Mouse (Mus musculus) bone marrow macrophage, adult 2 months (primary cell): Measurements from ENCODE around the gene Fadd. TPM values are rescaled to one million over a fixed set of nuclear protein-coding genes. Genes with fewer than 3 reads are reported as not detected.

Experiments
- H3K27ac ChIP-seq: 2 replicates; pipeline ENCODE4 v1.5.1; 2012; ENCODE audit warnings: low read depth, low read length; ENCODE audit not compliant: insufficient read depth
- H3K4me1 ChIP-seq: 2 replicates; pipeline ENCODE4 v1.6.1; 2012; ENCODE audit warnings: low read length; ENCODE audit not compliant: control insufficient read depth, insufficient read depth
- H3K4me3 ChIP-seq: 2 replicates; pipeline ENCODE4 v1.5.1; 2012; ENCODE audit warnings: mild to moderate bottlenecking, low read length, moderate library complexity; ENCODE audit not compliant: insufficient read depth
- CTCF ChIP-seq: IDR thresholded peaks from 2 replicates; pipeline ENCODE4 v1.5.1; 2012; ENCODE audit warnings: low read depth, mild to moderate bottlenecking, low read length, moderate library complexity
- POLR2A ChIP-seq: IDR thresholded peaks from 2 replicates; pipeline ENCODE4 v1.6.1; 2012; ENCODE audit warnings: mild to moderate bottlenecking, low read depth, low read length, borderline replicate concordance
- polyA plus RNA-seq: library from polyadenylated mRNA; stranded (reverse); fragments of >200 nt; gene quantifications from 2 replicates; pipeline ENCODE4 v1.2.4, GENCODE M21; 2012; ENCODE audit not compliant: missing spikeins, insufficient read depth, insufficient read length

Gene Fadd
- polyA plus RNA-seq, 1 experiment, result 6.7 TPM

DNA sequence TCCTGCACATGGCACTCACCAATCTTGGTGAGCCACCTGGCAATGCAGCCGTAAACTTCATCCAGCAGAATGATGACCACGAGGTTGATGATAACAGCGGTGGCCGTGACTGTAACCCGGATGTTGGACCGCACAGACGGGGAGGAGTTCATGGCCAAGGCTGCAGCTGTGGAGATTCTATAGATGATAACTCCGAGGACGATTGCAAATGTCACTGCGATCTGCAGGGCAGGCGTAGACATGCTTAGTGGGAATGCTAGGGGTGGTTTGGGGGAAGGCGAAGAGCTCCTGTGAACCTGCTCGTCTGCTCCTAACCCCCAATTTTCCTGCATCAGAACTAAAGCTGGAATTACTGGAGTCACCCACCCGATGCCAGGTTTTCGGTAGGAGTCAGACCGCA lies 29.3 kb upstream of the Fadd start:
- Histone ChIP-seq H3K4me1 (no peaks in the 10 kb centered on the region), H3K4me3 (no peak overlapping the region), H3K27ac (no peak overlapping the region)
- TF ChIP-seq CTCF (no peak), POLR2A (no peak)

DNA sequence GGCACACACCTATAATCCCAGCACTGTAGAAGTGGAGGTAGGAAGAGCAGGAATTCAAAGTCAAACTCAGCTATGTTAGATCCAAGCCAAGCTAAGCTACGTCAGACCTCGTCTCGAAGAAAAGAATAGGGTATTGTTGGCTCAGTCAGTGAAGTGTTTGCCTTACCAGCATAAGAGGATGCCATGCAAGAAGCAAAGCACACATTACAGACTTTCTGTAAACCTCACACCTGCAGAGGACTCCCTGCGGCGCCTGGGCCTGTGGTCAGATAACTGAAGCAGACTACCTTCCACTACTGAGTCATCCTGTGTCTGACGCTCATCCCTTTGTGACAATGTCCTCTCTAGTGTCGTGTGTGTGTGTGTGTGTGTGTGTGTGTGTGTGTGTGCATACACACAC lies 27.3 kb upstream of the Fadd start:
- H3K4me3 ChIP-seq, result no peak overlapping the region
- H3K4me1 ChIP-seq, result no peaks in the 10 kb centered on the region
- TF ChIP-seq POLR2A, result no peak
- H3K27ac ChIP-seq, result no peak overlapping the region

DNA sequence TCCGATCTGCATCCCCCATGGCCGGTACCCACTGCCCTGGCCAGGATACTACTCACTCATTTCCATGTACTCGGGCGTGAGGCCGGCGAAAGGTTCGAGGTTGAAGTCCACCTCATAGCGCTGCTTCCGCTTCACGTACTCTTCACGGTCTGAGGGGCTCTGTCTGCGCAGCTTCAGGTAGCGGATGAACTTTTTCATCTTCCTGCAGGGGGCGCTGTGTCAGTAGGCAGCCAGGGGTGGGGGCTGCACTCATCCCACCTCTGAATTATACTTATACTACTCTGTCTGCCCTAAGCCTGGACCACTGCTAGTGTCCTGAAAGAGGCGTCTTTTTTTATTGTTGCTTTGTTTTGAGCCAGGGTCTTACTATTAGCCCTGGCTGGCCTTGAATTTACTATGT lies 25.6 kb upstream of the Fadd start:
- Histone ChIP-seq H3K27ac (no peak overlapping the region), H3K4me3 (no peak overlapping the region), H3K4me1 (no peaks in the 10 kb centered on the region)
- TF ChIP-seq CTCF, result peak; percentile 46; the same call in 1 of the 2 replicates
- no peak for TF ChIP-seq POLR2A

- H3K4me1 ChIP-seq, result no peaks in the 10 kb centered on the region
- no peak overlapping the region for H3K4me3 ChIP-seq
- no peak overlapping the region for H3K27ac ChIP-seq
- TF ChIP-seq CTCF (no peak), POLR2A (no peak)
These were observed 22.5 kb upstream of the Fadd start for GRCm38 (mm10) chr7:144604735-144605134.

GRCm38 (mm10) chr7:144604291-144604690 lies 22.0 kb upstream of the Fadd start:
- TF ChIP-seq POLR2A (no peak), CTCF (no peak)
- Histone ChIP-seq H3K27ac (no peak overlapping the region), H3K4me3 (no peak overlapping the region), H3K4me1 (no peaks in the 10 kb centered on the region)

DNA sequence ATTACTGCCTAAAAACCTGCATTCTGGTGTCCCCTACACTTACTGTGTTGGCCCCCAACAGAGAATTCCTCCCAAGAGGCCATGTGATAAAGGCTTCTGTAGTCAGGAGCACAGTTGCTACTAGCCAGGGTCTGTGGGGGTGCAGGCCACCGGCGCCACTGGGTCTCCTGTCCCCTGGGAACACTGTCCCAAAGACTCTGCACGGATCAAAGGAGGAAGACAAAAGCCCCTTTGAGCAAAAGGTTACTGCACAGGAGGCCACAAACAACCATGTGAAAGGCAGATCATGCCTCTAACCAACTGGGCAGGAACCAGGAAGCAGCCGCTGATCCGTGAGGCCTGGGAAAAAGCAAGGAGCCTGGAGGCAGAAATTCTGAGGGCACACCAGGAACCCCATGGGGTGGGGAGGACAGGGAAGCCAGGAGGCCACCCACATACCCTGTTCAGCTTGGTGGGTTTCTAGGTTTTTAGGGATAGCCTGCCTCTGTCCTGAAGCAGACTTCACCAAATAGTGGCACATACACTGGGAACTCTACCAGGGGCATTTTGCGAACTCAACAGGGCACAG lies 18.2 kb upstream of the Fadd start:
- Histone ChIP-seq H3K4me1 (no peaks in the 10 kb centered on the region), H3K4me3 (no peak overlapping the region), H3K27ac (no peak overlapping the region)
- TF ChIP-seq CTCF, result no peak
- no peak for TF ChIP-seq POLR2A

DNA sequence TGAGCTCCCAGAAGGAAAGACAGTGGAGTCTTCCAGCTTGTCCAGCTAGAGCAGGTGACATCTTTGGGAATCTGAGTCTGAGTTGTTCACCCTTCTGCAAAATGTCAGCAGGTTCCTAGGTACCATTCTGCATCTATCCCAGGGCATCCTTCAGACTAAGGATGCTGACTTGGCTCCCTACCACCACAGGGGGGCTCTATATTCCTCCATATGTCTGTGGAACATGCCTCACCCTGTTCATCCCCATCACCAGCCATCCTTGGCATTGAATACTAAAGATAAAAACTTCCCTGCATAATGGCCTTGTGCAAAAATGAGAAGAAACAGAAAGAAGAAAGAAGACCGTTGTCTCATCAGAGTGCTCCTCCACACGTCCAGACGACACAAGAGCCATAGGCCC lies 7.2 kb upstream of the Fadd start:
- TF ChIP-seq POLR2A, result no peak
- no peak overlapping the region for H3K27ac ChIP-seq
- H3K4me1 ChIP-seq, result no peaks in the 10 kb centered on the region
- H3K4me3 ChIP-seq, result no peak overlapping the region

DNA sequence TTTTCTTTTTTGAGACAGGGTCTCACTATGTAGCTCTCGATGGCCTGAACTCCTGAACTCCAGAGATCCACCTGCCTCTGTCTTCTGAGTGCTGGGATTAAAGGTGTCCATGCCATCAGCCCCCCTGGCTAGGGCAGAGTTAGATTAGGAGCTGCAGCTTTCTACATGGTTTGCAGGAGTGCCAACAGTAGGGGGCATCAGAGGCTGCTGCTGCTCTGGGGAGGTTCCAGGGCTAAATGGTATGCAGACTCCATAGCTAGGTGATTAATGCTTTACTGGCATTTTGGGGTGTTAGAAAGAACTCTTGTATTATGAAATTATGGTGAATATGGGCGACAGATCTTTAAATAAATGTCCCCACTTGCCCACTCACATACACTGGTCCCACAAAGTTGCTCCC lies 5.0 kb upstream of the Fadd start:
- no peak for TF ChIP-seq CTCF
- no peak for TF ChIP-seq POLR2A
- Histone ChIP-seq H3K4me3 (no peak overlapping the region), H3K27ac (no peak overlapping the region), H3K4me1 (peaks cover 6% of the 10 kb centered on the region)

GRCm38 (mm10) chr7:144585648-144586047 lies 3.4 kb upstream of the Fadd start:
- no peak overlapping the region for H3K27ac ChIP-seq
- peaks cover 12% of the 10 kb centered on the region for H3K4me1 ChIP-seq
- H3K4me3 ChIP-seq, result no peak overlapping the region
- peak; percentile 96 for TF ChIP-seq CTCF
- TF ChIP-seq POLR2A, result no peak

GRCm38 (mm10) chr7:144583619-144584018 lies 1.4 kb upstream of the Fadd start:
- peaks cover 31% of the 10 kb centered on the region for H3K4me1 ChIP-seq
- TF ChIP-seq CTCF (no peak), POLR2A (no peak)
- H3K4me3 ChIP-seq, result no peak overlapping the region
- H3K27ac ChIP-seq, result no peak overlapping the region

DNA sequence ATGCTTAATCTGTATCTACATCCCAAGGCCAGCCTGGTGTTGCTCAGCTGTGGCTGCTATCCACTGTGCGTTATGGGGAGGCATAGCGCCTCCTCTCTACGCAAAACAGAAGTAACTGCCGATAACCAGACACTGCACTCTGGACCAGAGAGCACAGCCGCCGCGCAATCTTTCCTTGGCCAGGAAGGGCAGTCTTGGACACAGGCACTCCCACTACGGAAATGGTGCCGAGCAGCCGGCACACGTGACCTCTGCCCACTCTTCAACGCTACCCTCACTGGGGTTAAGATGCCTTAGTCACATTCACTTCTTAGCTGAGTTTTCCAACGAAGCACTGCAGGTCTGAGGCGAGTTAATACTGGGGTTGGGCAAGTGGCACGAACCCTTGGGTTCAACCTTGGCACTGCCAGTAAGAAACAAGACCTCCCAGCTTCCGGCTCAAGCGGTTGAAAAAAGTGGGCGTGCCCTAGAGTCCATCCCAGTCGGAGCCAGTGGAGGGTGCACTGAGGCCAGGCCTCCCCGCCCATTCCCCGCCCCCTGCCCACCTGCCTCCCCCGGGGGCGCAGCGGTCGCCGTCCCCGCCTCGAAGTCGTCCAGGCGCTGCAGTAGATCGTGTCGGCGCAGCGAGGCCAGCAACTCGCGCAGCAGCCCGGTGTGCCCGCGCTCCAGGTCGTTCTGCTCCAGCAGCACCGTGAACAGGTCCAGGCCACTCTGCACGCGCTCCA lies 542 bp downstream of the Fadd start:
- Histone ChIP-seq H3K27ac (peak overlapping the region; percentile 94), H3K4me1 (peaks cover 49% of the 10 kb centered on the region), H3K4me3 (peak overlapping the region; percentile 100)
- TF ChIP-seq CTCF (peak; percentile 55), POLR2A (no peak; the same call in 1 of the 2 replicates)
